In the genomic region with DNA sequence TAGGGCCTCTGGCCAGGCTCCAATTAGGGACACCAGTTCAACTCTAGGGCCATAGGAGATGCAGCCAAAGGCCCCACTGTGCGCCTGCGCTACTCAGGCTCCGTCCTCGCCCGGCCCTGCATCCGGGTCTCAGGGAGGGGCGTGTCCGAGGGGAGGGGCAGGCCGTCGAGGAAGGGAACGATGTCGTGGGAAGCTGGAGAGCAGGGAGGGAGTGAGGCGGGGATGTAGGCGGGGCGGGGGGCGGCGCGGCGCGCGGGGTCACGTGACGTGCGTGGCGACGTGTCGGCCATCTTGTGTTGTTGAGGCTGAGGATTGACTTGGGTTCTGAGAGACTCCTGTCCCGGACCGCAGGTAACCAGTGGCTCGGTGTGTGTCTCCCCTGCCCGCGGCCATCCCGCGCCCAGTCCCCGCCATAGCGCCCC, we compare ENCODE assay signal across 7 mouse cellular contexts. TPM values are rescaled to one million over a fixed set of nuclear protein-coding genes. Genes with fewer than 3 reads are reported as not detected.
DNase-seq lines count a peak whose midpoint lies in the region; ATAC-seq lines count a peak whose summit lies in the region.

Gigyf2 (plus strand) TSS at position 257 of the 422 bp plus-strand sequence.

- H3K9ac ChIP-seq in embryonic facial prominence, embryonic 11.5 days (replicated peaks; ENCODE audit: low read length), result peak within 1 kb of the TSS; percentile 94
- peak within 1 kb of the TSS; percentile 98 for H3K9ac ChIP-seq in midbrain, embryonic 13.5 days (replicated peaks)

- H3K4me3 ChIP-seq in embryonic facial prominence, embryonic 11.5 days (ENCODE audit: low read depth, low read length), result peak within 1 kb of the TSS; percentile 98
- H3K4me3 ChIP-seq in limb, embryonic 10.5 days, result peak within 1 kb of the TSS; percentile 100
- peak within 1 kb of the TSS; percentile 98 for H3K4me3 ChIP-seq in midbrain, embryonic 13.5 days (replicated peaks)

- H3K36me3 ChIP-seq in embryonic facial prominence, embryonic 11.5 days (replicated peaks; ENCODE audit: control insufficient read depth, insufficient read depth, low read depth, low read length), result no peaks in the 10 kb centered on the region
- H3K36me3 ChIP-seq in limb, embryonic 10.5 days, result peaks cover 18% of the 10 kb centered on the region
- no peaks in the 10 kb centered on the region for H3K36me3 ChIP-seq in midbrain, embryonic 13.5 days

- no peaks in the 10 kb centered on the region for H3K9me3 ChIP-seq in embryonic facial prominence, embryonic 11.5 days (replicated peaks; ENCODE audit: control insufficient read depth, low read length)
- H3K9me3 ChIP-seq in limb, embryonic 10.5 days (replicated peaks), result no peaks in the 10 kb centered on the region
- peaks cover under 1% of the 10 kb centered on the region; the same call in 1 of the 2 replicates for H3K9me3 ChIP-seq in midbrain, embryonic 13.5 days

- peak within 1 kb of the TSS; percentile 79 for H3K4me2 ChIP-seq in embryonic facial prominence, embryonic 11.5 days (ENCODE audit: low read depth, low read length)
- peak within 1 kb of the TSS; percentile 78 for H3K4me2 ChIP-seq in midbrain, embryonic 13.5 days (replicated peaks)

- peak within 1 kb of the TSS; percentile 92 for H3K27ac ChIP-seq in embryonic facial prominence, embryonic 11.5 days (replicated peaks; ENCODE audit: low read depth, low read length)
- H3K27ac ChIP-seq in limb, embryonic 10.5 days, result peak within 1 kb of the TSS; percentile 97
- peak within 1 kb of the TSS; percentile 94 for H3K27ac ChIP-seq in midbrain, embryonic 13.5 days

- H3K4me1 ChIP-seq in embryonic facial prominence, embryonic 11.5 days (ENCODE audit: control insufficient read depth, insufficient read depth, low read length), result no peaks in the 10 kb centered on the region
- peaks cover 11% of the 10 kb centered on the region for H3K4me1 ChIP-seq in limb, embryonic 10.5 days
- peaks cover 19% of the 10 kb centered on the region for H3K4me1 ChIP-seq in midbrain, embryonic 13.5 days (replicated peaks)

- peak; percentile 95 for ATAC-seq in embryonic facial prominence, embryonic 11.5 days (replicated peaks; ENCODE audit: insufficient number of reproducible peaks, low FRiP score, low TSS enrichment, low read depth)
- peak; percentile 100 for ATAC-seq in granulocyte monocyte progenitor cell, adult 5-6 weeks (replicated peaks; ENCODE audit: poor library complexity, severe bottlenecking)
- ATAC-seq in midbrain, embryonic 13.5 days, result peak; percentile 97

- under 1% methylated on average over 16 of the region's 36 CpGs for WGBS in embryonic facial prominence, embryonic 11.5 days
- under 1% methylated on average over 31 of the region's 36 CpGs for WGBS in limb, embryonic 10.5 days
- under 1% methylated on average over 35 of the region's 36 CpGs for WGBS in midbrain, embryonic 13.5 days

- DNase-seq in adrenal gland, postnatal 14 days, result peak; percentile 99
- DNase-seq in embryonic facial prominence, embryonic 11.5 days (ENCODE audit: low spot score), result peak; percentile 96
- peak; percentile 96 for DNase-seq in kidney, adult 11 months
- DNase-seq in limb, embryonic 10.5 days (ENCODE audit: low spot score), result peak; percentile 100
- peak; percentile 95 for DNase-seq in spleen, adult 12 weeks (ENCODE audit: low spot score)

- no peaks in the 10 kb centered on the region for H3K27me3 ChIP-seq in embryonic facial prominence, embryonic 11.5 days (ENCODE audit: control insufficient read depth, insufficient read depth, low read length)
- H3K27me3 ChIP-seq in limb, embryonic 10.5 days (ENCODE audit: low read depth, poor library complexity, severe bottlenecking), result no peaks in the 10 kb centered on the region
- no peaks in the 10 kb centered on the region for H3K27me3 ChIP-seq in midbrain, embryonic 13.5 days

RNA-seq across cellular contexts. Expression of gene Gigyf2, which starts in this region (rescaled TPM):
- 81.4 and 83.4 TPM in 2 replicates for total RNA-seq in adrenal gland, postnatal 14 days (2021)
- 49.1 and 49.4 TPM in 2 replicates for polyA plus RNA-seq in embryonic facial prominence, embryonic 11.5 days (2014; fragmentation: Nextera tagmentation; extraction: Ambion mirVana)
- total RNA-seq in granulocyte monocyte progenitor cell, adult 5-6 weeks (2014; fragmentation: Nextera tagmentation), result 62.5 and 69.5 TPM in 2 replicates
- total RNA-seq in granulocyte monocyte progenitor cell, adult 5-6 weeks (2017), result 64.4 and 81.0 TPM in 2 replicates
- polyA plus RNA-seq in limb, embryonic 10.5 days (2016; fragmentation: Nextera tagmentation; extraction: Ambion mirVana), result 45.2 and 49.1 TPM in 2 replicates
- polyA plus RNA-seq in midbrain, embryonic 13.5 days (2015; fragmentation: Nextera tagmentation; extraction: Ambion mirVana), result 70.6 and 74.5 TPM in 2 replicates

Comparison
In these comparisons a context has a peak if more than half of its experiments do, and no peak if none do; other contexts are left out.
1. Peak in every context shown above with its lines: DNase-seq, ATAC-seq, H3K4me3 ChIP-seq and H3K27ac ChIP-seq.